Mouse (Mus musculus) liver (tissue): ENCODE measurements at regions not wholly inside any gene's neighbourhood (a gene's known extent, or its start where the extent isn't known, plus 50 kb on each side); places are given as distances from the start of the nearest gene placed in this dataset.

Source experiments
- DNase-seq: peaks from one replicate; pipeline ENCODE4 v3.0.0-alpha.2; 2020; ENCODE audit warnings: mixed read lengths

DNA sequence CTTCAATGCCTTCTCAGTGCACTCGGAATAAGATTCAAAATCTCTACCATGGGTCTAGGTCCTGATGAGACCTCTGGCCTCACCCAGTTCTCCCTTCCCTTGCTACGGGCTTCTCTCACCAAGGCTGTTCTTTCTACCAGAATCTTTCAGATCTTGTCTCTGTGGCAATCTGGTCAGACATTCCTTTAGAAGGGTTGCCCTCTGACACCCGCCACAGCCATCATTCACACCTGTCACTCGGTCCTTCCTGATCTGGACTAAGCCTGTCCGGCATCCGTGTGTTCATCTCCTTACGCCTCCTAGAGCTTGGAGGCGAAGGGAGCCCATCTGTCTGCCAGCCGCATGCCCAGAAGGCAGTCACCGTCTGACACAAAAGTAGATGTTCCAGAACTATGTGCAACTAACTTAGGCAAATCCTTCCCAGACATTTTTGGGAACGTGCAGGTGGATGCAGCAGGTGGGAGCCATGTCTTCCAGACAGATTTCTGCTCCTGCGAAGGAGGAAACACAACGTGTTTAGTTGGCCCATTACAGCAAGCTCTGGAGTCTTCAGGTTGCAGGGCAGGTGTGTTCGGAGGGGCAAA lies 77.7 kb downstream of the Fam76b start:
- no peak for DNase-seq

DNA sequence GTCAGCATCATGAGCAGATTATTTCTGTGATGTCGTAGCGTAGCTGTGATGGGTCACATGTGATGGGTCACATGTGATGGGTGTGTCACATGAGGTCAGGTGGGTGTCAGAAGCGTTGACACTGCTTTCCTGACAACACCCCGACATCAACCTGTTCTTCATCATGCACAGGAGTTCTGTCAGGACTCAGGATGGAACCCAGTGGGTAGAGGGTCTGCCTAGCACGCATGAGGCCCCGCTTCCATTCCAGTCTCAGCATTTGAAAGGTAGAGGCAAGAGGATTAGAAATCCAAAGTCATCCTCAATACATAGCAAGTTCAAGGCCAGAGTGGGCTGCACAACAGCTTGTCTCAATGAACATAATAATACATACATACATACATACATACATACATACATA lies 79.2 kb downstream of the Fam76b start:
- DNase-seq: no peak

DNA sequence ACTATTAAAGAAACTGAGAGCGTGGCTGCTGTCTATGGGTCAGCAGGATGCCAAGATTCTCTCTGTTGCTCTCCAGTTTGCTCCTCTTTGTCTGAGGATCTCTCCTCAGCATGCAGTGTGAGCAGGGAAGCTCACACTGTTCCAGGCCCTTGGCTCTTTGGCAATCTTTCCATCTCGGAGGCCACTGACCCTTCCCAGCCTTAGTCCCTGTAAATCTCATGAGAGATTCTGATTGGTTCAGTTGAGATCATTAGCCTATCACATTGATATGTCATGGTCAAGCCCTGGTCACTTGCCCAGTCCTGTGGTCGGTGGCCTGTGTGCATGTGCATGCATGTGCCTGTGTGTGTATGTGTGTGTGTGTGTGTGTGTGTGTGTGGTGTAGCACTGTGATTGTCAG lies 82.1 kb downstream of the Fam76b start:
- no peak for DNase-seq

DNA sequence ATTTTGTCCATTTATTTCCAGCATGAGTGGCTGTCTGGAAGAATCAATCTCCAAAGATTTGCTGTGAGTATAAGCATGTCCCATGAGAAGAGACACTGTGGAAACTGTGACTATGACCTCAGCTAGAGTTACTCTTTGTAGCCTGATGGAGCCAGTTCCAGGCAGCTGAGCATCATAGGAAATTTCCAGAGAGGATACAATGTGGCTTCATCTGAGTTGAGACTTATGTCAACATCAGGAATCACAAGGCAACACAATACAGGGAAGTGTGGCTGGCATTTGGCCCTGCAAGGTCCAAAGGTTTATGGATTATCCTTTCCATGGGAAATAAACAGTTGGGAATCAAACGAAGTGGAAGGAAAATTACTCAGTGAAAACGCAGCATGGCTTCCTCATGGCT lies 82.6 kb downstream of the Fam76b start:
- DNase-seq: no peak

DNA sequence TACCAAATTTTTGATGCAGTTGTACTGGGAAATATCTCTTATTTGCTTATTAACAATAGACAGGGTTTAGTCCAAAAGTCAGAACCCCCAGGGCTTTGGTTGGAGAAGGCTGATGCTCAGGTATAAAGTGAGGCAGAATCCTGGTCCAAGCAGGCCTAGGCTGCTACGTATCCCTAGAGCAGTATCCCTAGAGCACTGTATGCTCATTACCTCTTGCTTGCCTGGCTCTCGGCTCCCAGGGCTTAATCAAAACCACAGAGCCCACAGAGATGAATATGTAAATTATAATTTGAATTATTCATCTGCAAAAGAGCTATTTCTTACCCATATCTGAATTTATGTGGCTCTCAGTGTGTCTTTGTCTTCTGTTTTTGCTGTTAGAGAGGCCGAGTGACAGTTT lies 85.9 kb downstream of the Fam76b start:
- DNase-seq: no peak

DNA sequence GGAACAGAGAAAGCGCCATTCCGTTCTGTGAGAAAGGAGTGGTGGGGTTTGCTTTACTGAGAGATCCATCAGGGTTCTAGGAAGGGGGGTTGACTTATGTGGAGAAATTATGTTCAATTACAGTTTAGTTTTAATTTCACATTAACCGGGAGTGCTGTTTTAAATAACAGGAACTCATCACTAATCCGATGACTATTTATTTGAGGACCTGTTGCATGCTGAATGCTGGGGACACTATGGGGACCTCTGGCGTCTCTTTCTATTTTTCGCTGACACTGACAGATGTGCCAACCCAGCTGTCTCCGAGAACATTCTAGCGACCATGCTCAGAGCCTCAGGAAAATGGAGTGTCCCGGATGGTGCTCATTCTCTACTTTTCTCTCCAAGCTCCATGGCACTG lies 86.6 kb downstream of the Fam76b start:
- DNase-seq: no peak

DNA sequence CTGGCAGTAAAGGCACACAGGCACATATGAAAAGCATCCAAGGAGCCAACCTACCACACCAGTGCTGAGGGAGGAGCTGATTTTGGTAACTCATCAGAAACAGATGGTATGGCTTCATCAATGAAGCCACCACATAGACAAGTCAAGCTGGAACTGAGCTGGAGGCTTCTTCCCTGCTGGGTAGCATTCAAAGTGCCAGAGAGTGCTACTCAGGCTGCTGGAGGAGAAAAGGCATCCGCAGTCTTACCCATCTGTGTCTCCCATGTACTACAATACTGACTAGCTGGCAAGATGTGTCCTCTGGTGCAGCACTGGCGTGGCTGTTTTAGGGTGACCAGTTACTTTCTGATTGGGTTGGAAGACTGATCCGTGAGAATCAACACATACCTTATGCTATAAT lies 87.3 kb downstream of the Fam76b start:
- no peak for DNase-seq

DNA sequence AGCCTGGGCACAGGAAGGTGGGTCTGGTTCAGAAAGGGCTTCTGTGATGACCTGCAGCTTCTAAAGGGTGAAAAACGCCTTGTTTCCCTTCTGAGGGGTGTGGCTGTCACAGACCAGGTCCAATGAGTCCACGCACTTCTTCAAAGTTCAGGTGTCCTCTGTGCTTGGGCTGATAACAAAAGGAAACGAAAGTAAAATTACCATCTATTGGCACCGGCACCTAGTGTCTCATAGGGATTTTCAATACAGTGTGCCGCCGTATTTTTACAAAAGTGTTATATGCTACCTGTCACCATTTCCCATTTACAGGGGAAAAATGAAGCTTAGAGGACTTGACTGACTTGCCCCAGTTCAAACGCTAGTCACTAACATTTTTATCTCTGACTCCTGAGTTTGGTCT lies 89.3 kb downstream of the Fam76b start:
- DNase-seq: no peak

DNA sequence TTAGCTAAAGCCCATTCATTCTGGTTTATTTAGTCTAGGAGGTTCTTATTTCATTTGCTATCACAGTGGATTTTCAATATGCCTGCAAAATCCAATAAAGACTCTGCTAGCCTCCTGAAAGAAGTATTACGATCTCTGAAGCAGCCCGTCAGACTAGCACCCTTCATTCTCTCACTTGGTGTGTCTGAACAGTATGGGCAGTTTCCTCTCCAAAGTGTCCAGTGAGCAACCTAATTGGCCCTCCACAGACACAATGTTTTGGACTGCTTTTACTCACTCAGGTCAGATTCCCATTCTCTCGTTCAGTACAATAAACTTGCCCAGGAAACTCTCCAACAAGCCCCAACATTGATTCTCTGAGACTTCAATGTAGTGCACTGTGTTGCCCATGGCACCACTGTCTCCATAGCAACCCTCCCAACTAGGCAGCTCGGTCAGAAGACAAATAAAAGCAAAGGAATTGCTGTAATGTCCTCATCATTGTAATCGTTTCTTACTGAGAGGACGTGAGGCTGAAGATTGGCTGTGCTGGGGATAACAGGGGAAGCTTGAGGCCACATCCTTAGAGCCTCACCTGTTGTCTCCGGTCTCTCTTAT lies 91.2 kb downstream of the Fam76b start:
- DNase-seq: no peak

DNA sequence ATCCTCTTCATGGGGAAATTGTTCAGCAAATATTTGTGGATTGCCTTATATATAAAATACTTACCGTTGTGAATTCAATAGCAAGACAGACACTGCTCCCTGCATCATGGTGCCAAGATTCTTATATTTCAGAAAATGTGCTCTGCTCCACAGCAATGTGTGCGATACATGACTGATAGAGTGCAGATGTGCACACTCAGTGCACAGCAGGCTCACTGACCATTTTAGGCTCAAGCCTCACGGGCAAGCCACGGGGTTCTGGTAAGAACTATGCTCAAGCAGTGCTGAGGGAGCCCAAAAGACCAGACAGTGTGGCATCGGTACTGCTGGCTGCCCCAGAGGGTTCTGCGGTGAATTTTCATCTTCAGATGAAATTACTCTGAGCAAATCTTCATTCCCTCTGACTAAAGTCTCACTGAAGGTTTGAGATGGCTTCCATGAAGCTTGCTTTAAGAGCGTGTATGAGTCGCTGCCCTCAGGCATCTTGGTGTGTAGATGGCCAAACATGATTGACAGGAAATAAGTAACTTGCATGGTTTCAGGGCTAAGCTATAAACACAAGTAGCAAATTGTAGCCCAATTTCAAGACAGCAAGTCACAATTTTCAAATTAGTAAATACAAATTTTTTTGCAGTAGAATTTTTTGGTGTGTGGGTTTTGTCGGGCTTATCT lies 92.4 kb downstream of the Fam76b start:
- DNase-seq: no peak

DNA sequence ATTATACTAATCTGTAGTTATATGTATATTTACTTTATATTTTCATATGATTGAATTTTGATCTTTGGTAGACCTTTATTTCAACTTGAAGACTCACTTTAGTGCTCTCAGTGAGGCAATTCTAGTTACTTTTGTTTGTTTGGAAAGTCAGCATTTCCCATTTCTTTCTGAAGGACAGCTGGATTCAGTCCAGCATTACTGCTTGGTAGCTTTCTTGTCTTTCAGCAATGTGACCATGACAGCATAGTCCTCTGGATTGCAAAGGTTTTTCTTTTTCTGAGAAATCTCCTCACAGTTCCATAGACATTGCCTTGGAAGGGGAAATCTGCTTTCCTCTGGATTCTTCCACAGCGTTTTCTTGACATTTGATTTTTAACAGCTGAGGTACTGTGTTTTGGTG lies 93.1 kb downstream of the Fam76b start:
- no peak for DNase-seq

DNA sequence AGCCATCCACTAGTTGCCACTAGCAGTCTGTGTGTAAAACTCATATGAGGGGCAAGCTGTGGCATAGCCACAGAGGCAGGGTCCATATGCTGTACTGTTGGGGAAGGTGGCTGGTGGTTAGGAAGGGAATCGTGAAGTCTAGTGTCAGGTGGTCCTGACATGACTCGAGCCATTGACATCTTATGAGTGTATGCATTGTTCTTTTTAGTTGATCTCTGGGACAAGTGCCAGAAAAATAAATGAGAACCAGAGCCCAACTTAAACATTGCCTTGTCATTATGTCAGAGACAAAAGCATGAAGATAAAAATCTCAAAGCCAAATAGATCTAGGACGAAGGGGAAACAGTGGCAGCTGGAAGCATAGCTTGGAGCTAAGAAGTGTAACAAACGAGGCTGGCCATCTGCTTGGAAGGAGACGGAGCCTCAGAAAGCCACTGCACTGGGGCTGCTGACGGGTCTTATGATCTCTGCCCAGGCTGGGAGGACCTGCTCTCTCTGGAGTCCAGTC lies 104.5 kb downstream of the Fam76b start:
- DNase-seq: no peak

DNA sequence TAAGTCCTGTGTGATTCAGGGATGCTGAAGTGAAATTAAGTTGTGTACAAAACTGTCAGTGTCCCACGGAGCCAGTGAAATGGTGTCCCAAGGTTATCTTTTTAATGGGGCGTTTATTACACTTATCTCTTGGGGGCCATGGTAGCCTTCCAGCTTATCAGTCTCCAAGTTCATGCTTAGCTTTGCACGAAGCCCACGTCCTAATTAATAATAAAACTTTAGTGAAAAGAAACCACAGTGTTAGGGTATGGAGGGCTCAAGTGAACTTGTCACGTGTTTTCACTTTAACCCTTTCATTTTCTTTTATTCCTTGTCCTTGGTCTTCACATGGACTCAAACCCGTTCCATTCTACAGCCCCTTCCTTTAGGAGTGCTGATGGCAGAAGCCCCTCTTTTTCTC lies 105.9 kb downstream of the Fam76b start:
- no peak for DNase-seq

DNA sequence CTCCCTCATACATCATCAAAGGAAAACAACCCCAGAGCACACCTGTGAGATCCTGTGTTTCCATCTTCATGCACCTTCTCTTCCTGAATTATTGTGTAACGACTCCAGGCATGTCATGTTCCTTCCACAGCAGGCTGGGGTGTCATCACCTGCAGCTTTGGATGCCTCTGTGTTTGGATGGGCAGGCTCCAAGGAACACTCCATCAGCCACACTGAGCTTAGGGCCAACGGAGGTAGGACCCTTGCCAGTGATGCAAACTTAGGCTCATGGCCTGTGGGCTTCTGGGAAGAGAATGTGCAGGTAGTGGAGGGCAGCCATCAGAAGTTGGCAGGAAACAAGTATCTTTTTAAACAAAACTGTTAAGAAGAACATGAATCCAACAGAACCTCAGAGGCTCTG lies 109.8 kb downstream of the Fam76b start:
- DNase-seq: no peak

DNA sequence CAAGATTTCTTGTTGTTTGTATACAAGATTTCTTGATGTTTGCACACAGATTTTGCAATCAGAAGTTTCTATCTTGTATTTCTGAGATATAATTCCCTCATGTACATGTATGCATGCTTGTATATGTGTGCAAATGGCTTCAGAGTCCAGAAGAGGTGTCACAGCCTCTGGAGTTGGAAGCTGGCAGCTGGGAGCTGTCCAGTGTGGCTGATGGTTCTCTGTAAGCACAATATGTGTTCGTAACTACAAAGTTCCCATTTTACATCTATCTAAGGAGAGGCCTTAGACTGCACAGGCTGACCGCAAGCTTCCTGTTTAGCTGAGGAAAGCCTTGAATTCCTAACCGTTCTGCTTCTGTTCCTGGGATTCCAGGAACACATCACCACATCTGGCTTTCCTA lies 119.0 kb downstream of the Fam76b start:
- no peak for DNase-seq

DNA sequence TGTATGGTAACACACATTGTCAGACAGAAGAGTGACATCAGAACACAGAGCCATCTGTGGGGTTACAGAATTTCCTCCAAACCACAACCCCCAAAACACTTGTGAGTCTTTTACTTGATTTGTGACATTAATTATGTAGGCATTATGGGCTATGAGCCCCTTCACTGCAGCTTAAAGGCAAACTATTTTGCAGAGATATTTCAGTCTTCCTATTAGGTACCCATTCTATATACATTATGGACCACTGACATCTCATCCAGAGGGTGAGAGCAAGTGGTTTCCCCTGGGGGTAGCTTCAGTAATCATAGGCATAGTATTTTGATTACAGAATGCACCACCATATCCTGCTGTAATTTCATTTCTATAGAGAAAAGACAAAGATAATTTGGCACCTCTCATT lies 124.6 kb downstream of the Fam76b start:
- DNase-seq: no peak

DNA sequence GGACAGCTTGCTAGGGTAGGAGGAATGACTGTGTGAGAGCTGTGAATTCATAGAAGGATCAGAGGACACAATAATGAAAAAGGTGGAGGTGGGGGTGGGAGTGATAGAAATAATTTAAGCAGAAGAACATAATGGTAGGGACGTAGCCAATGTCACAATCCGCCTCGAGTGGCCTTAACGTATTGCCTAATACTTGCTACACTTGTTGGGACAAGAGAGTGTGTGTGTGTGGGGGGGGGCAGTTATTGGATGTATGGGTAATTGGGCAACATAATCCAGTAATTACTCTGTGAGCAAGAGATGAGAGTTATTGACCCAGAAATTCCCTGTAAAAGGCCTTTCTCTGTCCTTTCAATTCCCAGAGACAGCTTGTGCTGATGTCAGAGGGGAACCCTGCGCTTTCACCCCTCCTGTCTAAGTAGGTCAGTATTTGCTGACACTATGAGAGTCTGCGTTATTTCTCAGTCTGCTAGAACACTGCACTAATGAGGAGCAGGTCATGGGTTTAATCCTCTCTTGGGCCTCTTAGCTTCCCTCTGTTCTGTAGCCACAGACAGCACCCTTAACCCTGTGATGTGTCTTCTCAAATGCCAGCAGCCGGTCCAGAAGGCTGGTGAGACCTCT lies 135.7 kb downstream of the Fam76b start:
- no peak for DNase-seq

DNA sequence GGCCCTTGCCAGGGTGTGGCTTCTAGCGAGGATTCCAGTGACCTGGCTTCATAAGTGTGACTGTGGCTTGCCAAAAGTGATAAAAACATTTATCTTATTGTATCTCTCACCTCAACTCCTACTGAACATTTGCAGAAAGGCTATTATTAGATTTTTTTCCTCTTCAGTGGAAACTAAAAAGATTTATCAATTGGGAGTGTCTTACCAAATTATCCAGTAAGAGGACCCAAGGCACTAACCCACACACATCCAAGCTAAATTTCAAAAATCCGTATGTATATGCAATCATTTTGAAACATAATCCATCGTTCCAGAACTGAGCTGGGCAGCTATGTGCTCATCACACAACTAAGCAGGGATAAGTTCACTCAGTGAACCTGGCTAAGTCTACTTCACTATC lies 136.3 kb downstream of the Fam76b start:
- no peak for DNase-seq

DNA sequence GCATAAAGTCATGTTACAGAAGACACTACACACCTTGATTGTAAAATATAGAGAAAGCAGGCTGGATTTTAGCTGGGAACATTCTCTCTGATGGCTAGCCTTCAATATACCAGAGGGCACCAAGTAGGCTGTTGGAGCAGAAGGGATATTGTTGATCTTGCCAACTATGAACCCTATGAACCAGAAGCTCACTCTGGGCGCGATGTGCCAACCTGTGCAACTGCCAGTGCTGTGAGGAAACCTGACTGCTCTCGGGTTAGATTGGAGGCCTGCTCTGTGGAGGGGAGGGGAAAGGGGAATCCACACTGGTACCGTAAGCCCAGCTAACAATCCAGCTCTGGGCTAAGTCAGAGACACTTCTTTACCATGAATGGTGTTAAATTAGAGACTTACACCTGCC lies 136.7 kb downstream of the Fam76b start:
- DNase-seq: no peak

DNA sequence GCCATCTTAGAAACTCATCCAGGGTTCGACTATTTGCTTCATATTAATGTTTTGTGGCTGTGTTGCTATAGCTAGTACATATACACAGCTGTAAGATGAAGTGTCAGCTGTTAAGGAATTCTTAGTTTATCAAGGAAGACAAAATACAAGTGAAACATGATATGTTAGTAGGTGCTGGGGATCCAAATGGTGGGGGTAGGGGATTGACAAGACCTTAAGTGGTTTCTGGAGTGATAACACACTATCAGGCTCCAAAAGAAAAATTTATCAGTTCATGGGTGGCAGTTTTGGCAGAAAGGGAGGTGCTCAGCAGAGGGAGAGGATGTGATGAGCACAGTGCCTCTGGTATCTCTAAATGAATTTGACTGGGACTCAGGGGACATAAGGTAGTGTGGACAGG lies 138.7 kb downstream of the Fam76b start:
- no peak for DNase-seq

DNA sequence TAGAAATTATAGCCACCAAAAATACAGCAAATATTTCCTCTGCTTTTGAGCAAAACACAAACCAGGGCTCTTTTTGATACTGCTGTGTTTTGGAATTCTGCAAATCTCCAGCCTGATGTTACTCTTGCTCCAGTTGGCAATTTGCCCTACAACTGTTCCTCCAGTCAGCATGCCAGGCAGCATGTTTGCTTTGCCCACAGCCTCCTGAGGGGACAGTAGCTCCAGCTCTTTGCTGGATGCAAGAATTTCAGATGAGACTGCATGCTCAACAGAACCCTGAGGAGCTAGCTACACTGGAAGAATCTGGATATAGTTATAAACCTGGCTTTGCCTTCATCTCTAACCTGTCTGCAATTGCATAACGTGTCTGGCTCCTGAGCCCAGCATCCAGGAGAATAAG lies 141.7 kb downstream of the Fam76b start:
- DNase-seq: no peak

DNA sequence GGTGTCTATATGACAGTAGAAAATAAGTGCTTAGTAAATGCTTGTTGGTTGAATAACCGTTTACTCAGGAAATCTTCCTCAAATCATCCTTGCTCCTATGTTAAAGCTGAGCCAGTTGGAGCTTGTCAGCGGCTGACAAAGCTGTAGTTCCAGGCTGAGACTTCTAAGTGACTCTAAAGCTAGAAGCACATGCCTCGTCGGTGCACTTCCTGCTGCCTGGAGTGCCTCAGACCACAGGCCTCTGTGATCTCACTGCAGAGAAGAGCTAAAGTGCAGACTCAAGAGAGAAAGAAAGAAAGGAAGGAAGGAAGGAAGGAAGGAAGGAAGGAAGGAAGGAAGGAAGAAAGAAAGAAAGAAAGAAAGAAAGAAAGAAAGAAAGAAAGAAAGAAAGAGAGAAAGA lies 146.1 kb downstream of the Fam76b start:
- DNase-seq: no peak

DNA sequence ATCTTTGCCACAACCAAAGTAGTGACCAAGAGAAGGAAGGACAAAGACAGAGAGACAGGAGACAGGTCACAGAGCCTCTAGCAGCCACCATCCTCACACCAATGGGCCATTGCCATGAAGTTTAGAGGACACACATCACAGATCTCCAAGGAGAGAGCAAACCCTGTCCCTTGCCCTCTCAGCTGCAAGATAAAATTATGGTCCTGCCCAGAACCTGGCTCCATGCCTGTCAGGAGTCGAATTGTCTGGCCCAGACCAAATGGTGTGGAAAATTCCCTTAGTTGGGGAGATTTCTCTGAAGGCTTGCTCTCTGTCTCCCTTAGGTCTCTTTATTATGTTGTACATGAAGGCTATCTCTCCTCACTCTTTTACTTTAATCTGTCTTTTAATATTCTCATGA lies 147.4 kb downstream of the Fam76b start:
- no peak for DNase-seq

DNA sequence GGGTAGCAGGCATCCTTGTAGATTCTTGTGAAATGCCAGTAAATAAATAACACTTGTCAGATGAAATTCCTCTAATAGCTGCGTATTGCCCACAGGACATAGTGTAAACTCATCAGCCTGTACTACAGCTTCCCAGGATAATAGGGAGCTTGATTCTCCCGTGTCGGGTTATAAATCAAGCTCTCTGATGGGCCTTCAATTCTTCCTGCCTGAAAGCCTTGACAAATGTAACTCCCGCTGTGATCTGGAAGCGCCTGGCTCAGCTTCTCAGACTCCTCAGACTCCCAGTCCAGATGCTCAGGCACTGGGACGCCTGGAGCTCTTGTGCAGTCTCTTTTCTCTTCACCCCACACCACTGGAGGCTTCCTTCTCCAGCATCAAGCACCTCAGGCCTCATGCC lies 151.3 kb downstream of the Fam76b start:
- DNase-seq: no peak
